Mouse (Mus musculus) C2C12 (cell line): ENCODE data around the gene Diablo. TPM values are rescaled to one million over a fixed set of nuclear protein-coding genes. Genes with fewer than 3 reads are reported as not detected.
"Not testable (repeated sequence)": the region's sequence is repeated elsewhere in the genome, so short reads cannot be mapped to it uniquely, and the experiment has no call there.

ENCODE experiments used
- H3K27me3 ChIP-seq: one replicate; pipeline ENCODE4 v1.6.1; 2011; ENCODE audit not compliant: control insufficient read depth, insufficient read depth, insufficient read length
- H3K36me3 ChIP-seq: one replicate; pipeline ENCODE4 v1.6.1; 2011; ENCODE audit not compliant: control insufficient read depth, insufficient read depth
- H3K4me3 ChIP-seq: one replicate; pipeline ENCODE4 v1.5.1; 2011; ENCODE audit warnings: mild to moderate bottlenecking, control low read depth; ENCODE audit not compliant: poor library complexity, insufficient read depth, severe bottlenecking
- H3K79me2 ChIP-seq: one replicate; pipeline ENCODE4 v1.6.1; 2011; ENCODE audit not compliant: control insufficient read depth, insufficient read depth
- H3K79me3 ChIP-seq: one replicate; pipeline ENCODE4 v1.6.1; 2011; ENCODE audit warnings: low read depth, control low read depth
- H3ac ChIP-seq: one replicate; pipeline ENCODE3; 2011; ENCODE audit warnings: low read depth; ENCODE audit not compliant: control insufficient read depth, insufficient read length
- CEBPB ChIP-seq: IDR thresholded peaks from one replicate; pipeline ENCODE4 v1.6.1; 2011; ENCODE audit warnings: low read depth, mild to moderate bottlenecking, control low read depth, moderate library complexity
- CTCF ChIP-seq: IDR thresholded peaks from one replicate; pipeline ENCODE4 v1.5.1; 2011; ENCODE audit not compliant: control insufficient read depth, insufficient read depth, insufficient read length
- FOSL1 ChIP-seq: IDR thresholded peaks from one replicate; pipeline ENCODE4 v1.8.0; 2011; ENCODE audit warnings: mild to moderate bottlenecking, low read length; ENCODE audit not compliant: poor library complexity, insufficient read depth, severe bottlenecking
- MAX ChIP-seq: IDR thresholded peaks from one replicate; pipeline ENCODE4 v1.6.1; 2011; ENCODE audit warnings: mild to moderate bottlenecking, control low read depth
- MYOD1 ChIP-seq: IDR thresholded peaks from one replicate; pipeline ENCODE4 v1.6.1; 2011; ENCODE audit warnings: low read depth; ENCODE audit not compliant: control insufficient read depth, insufficient read length
- MYOG ChIP-seq: IDR thresholded peaks from one replicate; pipeline ENCODE4 v1.6.1; 2011; ENCODE audit not compliant: control insufficient read depth, insufficient read length; ENCODE audit errors: extremely low read depth
- USF1 ChIP-seq: IDR thresholded peaks from one replicate; pipeline ENCODE4 v1.6.1; 2011; ENCODE audit warnings: low read depth, mild to moderate bottlenecking, control low read depth, moderate library complexity
- polyA plus RNA-seq: library from polyadenylated mRNA; unstranded; fragments of >200 nt; fragmentation: generic; extraction: Trizol; gene quantifications from one replicate; pipeline ENCODE4 v1.2.1, GENCODE M21; 2012; ENCODE audit warnings: missing spikeins

The Diablo gene
- polyA plus RNA-seq, 1 experiment, result 40.6 TPM

DNA sequence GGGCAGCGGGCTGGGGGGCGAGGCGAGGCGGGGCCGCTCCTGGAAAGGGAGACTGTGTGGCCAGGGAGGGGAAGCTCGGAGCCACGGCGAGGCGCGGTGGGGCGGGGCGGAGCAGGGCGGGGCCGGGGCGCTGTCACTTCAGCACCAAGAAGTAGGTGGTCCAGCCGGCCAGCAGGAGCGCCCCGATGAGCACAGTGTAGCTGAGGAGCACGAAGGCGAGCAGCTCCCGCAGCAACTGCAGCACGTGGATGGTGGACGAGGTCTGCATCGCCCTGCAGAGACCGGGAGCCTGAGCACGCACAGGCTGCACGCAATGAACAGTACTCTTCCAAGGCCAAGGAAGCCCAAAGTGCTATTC, 396 bp upstream of the Diablo start:
- H3K36me3 ChIP-seq, result peaks cover 2% of the 10 kb centered on the region
- no peaks in the 10 kb centered on the region for H3K27me3 ChIP-seq
- H3K79me3 ChIP-seq, result peaks cover 6% of the 10 kb centered on the region
- H3K4me3 ChIP-seq, result peak overlapping the region; percentile 78
- H3ac ChIP-seq, result peak overlapping the region; percentile 43
- H3K79me2 ChIP-seq, result peaks cover 15% of the 10 kb centered on the region
- TF ChIP-seq CEBPB, result no peak
- peak; percentile 29 for TF ChIP-seq MAX
- TF ChIP-seq CTCF, result no peak

DNA sequence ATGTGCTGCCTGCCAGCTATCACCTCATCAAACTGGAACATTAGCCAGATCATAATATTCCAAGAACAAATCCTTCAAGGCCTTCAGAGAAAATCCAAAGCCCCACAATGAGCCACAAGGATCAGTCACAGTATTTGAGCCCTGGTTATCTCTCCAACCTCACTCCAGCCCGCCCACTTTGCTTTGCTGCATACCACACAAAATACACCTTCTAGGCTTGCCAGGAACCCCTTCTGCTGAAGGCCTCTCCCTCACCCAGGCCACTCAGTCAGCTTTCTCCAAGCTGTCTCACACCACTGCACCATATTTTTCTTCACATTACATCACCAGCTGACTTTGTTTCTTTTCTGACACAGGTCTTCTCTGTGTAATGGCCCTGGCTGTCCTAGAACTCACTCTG, 1.8 kb downstream of the Diablo start:
- H3K79me3 ChIP-seq, result peaks cover 6% of the 10 kb centered on the region
- H3K79me2 ChIP-seq, result peaks cover 15% of the 10 kb centered on the region
- no peak overlapping the region for H3ac ChIP-seq
- TF ChIP-seq USF1 (no peak), MYOG (no peak), FOSL1 (no peak), CEBPB (no peak)
- H3K27me3 ChIP-seq, result no peaks in the 10 kb centered on the region
- H3K4me3 ChIP-seq, result no peak overlapping the region
- peaks cover 9% of the 10 kb centered on the region for H3K36me3 ChIP-seq

- Histone ChIP-seq H3ac (no peak overlapping the region), H3K27me3 (no peaks in the 10 kb centered on the region), H3K4me3 (no peak overlapping the region), H3K79me2 (peaks cover 15% of the 10 kb centered on the region), H3K36me3 (peaks cover 9% of the 10 kb centered on the region), H3K79me3 (peaks cover 6% of the 10 kb centered on the region)
- TF ChIP-seq MYOG (no peak), FOSL1 (no peak), USF1 (no peak), CTCF (no peak), CEBPB (no peak), MYOD1 (no peak), MAX (no peak)
Measured at GRCm38 (mm10) chr5:123521621-123522020, 2.4 kb downstream of the Diablo start.

GRCm38 (mm10) chr5:123520666-123521065, 3.3 kb downstream of the Diablo start:
- peaks cover 6% of the 10 kb centered on the region for H3K79me3 ChIP-seq
- H3K79me2 ChIP-seq, result peaks cover 15% of the 10 kb centered on the region
- no peak overlapping the region for H3ac ChIP-seq
- peaks cover 9% of the 10 kb centered on the region for H3K36me3 ChIP-seq
- no peak overlapping the region for H3K4me3 ChIP-seq
- H3K27me3 ChIP-seq, result no peaks in the 10 kb centered on the region
- TF ChIP-seq MYOG, result no peak
- TF ChIP-seq CEBPB, result no peak
- TF ChIP-seq FOSL1, result no peak
- no peak for TF ChIP-seq USF1

DNA sequence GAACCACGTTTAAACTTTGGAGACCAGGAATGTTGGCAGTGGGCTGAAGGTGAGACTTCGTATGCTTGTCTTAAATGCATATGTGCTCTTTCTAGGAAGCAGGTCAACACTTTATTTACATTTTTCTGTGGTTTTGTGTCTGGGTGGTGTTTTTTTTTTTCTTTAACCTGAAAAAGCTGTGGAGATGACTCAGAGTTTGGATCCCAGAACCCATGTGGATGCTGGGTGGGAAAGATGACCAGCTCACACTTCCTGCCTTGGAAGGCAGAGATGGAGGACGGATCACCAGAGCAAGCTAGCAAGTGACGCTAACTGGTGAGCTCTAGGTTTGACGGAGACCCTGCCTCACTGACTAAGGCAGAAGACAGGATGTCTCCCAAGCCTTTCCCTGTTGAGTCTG, 9.1 kb downstream of the Diablo start:
- H3K36me3 ChIP-seq, result peaks cover 12% of the 10 kb centered on the region

DNA sequence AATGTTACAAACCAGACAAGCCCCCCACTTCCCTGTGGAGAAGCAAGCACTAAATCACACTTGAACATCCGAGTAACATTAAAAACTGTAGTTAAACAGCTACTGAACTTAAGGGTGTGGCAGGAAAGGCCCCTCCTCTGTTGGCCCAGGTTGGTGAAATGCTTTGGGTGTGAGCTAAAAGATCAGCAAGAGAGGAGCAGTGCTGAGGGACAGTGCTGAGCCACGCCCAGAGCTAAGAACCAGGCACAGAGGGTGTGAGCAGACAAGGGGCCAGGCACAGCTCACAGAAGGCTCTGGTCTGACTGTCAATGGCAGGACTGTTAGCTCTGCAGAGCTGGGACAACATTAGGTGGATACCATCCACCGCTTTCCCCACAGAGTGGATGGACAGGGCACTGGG, 11.9 kb downstream of the Diablo start:
- H3K36me3 ChIP-seq, result peaks cover 3% of the 10 kb centered on the region
- no peaks in the 10 kb centered on the region for H3K79me2 ChIP-seq
- no peaks in the 10 kb centered on the region for H3K79me3 ChIP-seq
- H3K27me3 ChIP-seq, result peaks cover 5% of the 10 kb centered on the region
- no peak overlapping the region for H3K4me3 ChIP-seq
- no peak overlapping the region for H3ac ChIP-seq
- no peak for TF ChIP-seq MYOG
- no peak for TF ChIP-seq FOSL1
- no peak for TF ChIP-seq USF1
- TF ChIP-seq MYOD1, result no peak
- no peak for TF ChIP-seq CTCF
- TF ChIP-seq CEBPB, result no peak
- no peak for TF ChIP-seq MAX

More for the DNA sequence above, 9.1 kb downstream of the Diablo start:
- Histone ChIP-seq H3ac (no peak overlapping the region), H3K79me3 (no peaks in the 10 kb centered on the region), H3K4me3 (no peak overlapping the region), H3K27me3 (no peaks in the 10 kb centered on the region), H3K79me2 (no peaks in the 10 kb centered on the region)
- TF ChIP-seq MYOD1 (no peak), CEBPB (no peak), MAX (no peak), USF1 (no peak), FOSL1 (no peak), MYOG (no peak)

DNA sequence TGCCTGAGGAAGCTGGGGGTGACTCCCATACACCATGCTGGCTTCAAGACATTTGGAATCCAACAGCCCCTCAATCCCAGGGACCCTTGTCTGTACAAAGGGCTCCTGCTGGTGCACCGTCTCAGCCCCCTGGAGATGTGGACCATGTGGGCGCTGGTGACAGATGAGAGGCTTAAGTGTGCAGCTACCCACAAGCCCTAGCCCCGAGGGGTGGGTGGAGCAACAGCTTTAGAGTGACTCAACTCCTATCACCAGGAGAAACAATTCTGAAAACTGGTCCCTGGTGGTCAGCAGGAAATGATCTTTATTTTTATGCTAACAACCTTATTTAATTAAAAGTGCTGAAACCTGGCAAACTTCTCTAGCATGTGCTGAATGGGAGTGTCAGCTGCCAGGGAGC, 12.6 kb downstream of the Diablo start:
- H3K36me3 ChIP-seq, H3K4me3 ChIP-seq, H3K79me3 ChIP-seq, H3K27me3 ChIP-seq, H3K79me2 ChIP-seq, H3ac ChIP-seq: not testable (repeated sequence)
